Mouse (Mus musculus) liver, embryonic 13.5 days (tissue): ENCODE data around the gene Mettl23. TPM values are rescaled to one million over a fixed set of nuclear protein-coding genes. Genes with fewer than 3 reads are reported as not detected.
A peak's percentile ranks its signal among the peaks of the same experiment; 100 is the strongest.

Experiments
- ATAC-seq: fragments of 200-750 bp; cut with Nextera tagmentation; 2 replicates; pipeline ENCODE4 v1.8.0; 2017; ENCODE audit warnings: low read depth, mild to moderate bottlenecking, moderate number of reproducible peaks, moderate library complexity
- DNase-seq: peaks from one replicate; pipeline ENCODE4 v3.0.0; 2022
- H3K27ac ChIP-seq: fragments of 300-500 bp; sonication (generic); 2 replicates; pipeline ENCODE4 v1.5.1; 2015; ENCODE audit warnings: moderate library complexity, mild to moderate bottlenecking, inconsistent platforms
- H3K27me3 ChIP-seq: fragments of 300-500 bp; sonication (generic); 2 replicates; pipeline ENCODE4 v1.6.1; 2015; ENCODE audit warnings: mild to moderate bottlenecking, inconsistent platforms
- H3K36me3 ChIP-seq: fragments of 300-500 bp; sonication (generic); 2 replicates; pipeline ENCODE4 v1.6.1; 2015; ENCODE audit warnings: mild to moderate bottlenecking, inconsistent platforms
- H3K4me1 ChIP-seq: fragments of 300-500 bp; sonication (generic); replicated peaks from 2 replicates; pipeline ENCODE4 v1.6.1; 2015; ENCODE audit warnings: inconsistent platforms
- H3K4me2 ChIP-seq: fragments of 300-500 bp; sonication (generic); 2 replicates; pipeline ENCODE4 v1.6.1; 2015; ENCODE audit warnings: inconsistent platforms, mild to moderate bottlenecking, moderate library complexity
- H3K4me3 ChIP-seq: fragments of 300-500 bp; sonication (generic); replicated peaks from 2 replicates; pipeline ENCODE4 v1.5.1; 2015; ENCODE audit warnings: mild to moderate bottlenecking, inconsistent platforms
- H3K9ac ChIP-seq: fragments of 300-500 bp; sonication (generic); 2 replicates; pipeline ENCODE4 v1.6.1; 2015; ENCODE audit warnings: mild to moderate bottlenecking, inconsistent platforms
- H3K9me3 ChIP-seq: fragments of 300-500 bp; sonication (generic); replicated peaks from 2 replicates; pipeline ENCODE4 v1.6.1; 2016; ENCODE audit warnings: inconsistent platforms
- WGBS: fragments of 180-500 bp; shearing (Covaris S2); methylation state at CpG from one replicate; pipeline ENCODE4 v1.1.7; 2015; ENCODE audit not compliant: insufficient replicate concordance; 5-methylcytosine and 5-hydroxymethylcytosine counted together
- polyA plus RNA-seq: library from polyadenylated mRNA; unstranded; fragments of >200 nt; fragmentation: Nextera tagmentation; extraction: Ambion mirVana; gene quantifications from 2 replicates; pipeline ENCODE4 v1.2.1, GENCODE M21; 2015

Mettl23 gene
- polyA plus RNA-seq, 1 experiment from 2014 or later = 47.0 TPM

GRCm38 (mm10) chr11:116810528-116810927, 32.5 kb upstream of the Mettl23 start:
- Histone ChIP-seq H3K27ac (no peak overlapping the region), H3K27me3 (peaks cover 6% of the 10 kb centered on the region; the same call in 1 of the 2 replicates)

GRCm38 (mm10) chr11:116810983-116811901, 31.8 kb upstream of the Mettl23 start:
- ATAC-seq (peak; percentile 72), DNase-seq (no peak)
- Histone ChIP-seq H3K4me2 (peak overlapping the region; percentile 56), H3K4me3 (peak overlapping the region; percentile 32), H3K9ac (no peak overlapping the region), H3K9me3 (no peaks in the 10 kb centered on the region), H3K27ac (no peak overlapping the region), H3K27me3 (peaks cover 6% of the 10 kb centered on the region; the same call in 1 of the 2 replicates), H3K4me1 (peaks cover 19% of the 10 kb centered on the region), H3K36me3 (no peaks in the 10 kb centered on the region)
- WGBS = 16% methylated on average over 27 of the region's 32 CpGs

More at GRCm38 (mm10) chr11:116810528-116810927, 32.5 kb upstream of the Mettl23 start:
- H3K4me1 ChIP-seq = peaks cover 19% of the 10 kb centered on the region
- no peak overlapping the region for H3K4me3 ChIP-seq
- H3K9me3 ChIP-seq = no peaks in the 10 kb centered on the region
- H3K9ac ChIP-seq = no peak overlapping the region
- DNase-seq (no peak), ATAC-seq (no peak)
- no peaks in the 10 kb centered on the region for H3K36me3 ChIP-seq
- 66% methylated on average over 11 of the region's 11 CpGs for WGBS
- H3K4me2 ChIP-seq = no peak overlapping the region

- H3K9me3 ChIP-seq = no peaks in the 10 kb centered on the region
- peaks cover 6% of the 10 kb centered on the region; the same call in 1 of the 2 replicates for H3K27me3 ChIP-seq
- DNase-seq (no peak), ATAC-seq (no peak)
- H3K27ac ChIP-seq = no peak overlapping the region; the same call in 1 of the 2 replicates
- H3K4me2 ChIP-seq = no peak overlapping the region
- no peak overlapping the region for H3K4me3 ChIP-seq
- 72% methylated on average over 21 of the region's 21 CpGs for WGBS
- H3K4me1 ChIP-seq = peaks cover 22% of the 10 kb centered on the region
- no peaks in the 10 kb centered on the region for H3K36me3 ChIP-seq
- H3K9ac ChIP-seq = no peak overlapping the region
Observed at GRCm38 (mm10) chr11:116812793-116813529, 30.1 kb upstream of the Mettl23 start.

- Histone ChIP-seq H3K9me3 (no peaks in the 10 kb centered on the region), H3K4me3 (no peak overlapping the region), H3K36me3 (no peaks in the 10 kb centered on the region), H3K27me3 (peaks cover 6% of the 10 kb centered on the region; the same call in 1 of the 2 replicates), H3K27ac (0 out of 2 replicates have a peak overlapping the region, but pooled peaks have one; percentile 23), H3K9ac (no peak overlapping the region), H3K4me2 (no peak overlapping the region), H3K4me1 (peaks cover 22% of the 10 kb centered on the region)
- no peak for ATAC-seq
- no peak for DNase-seq
- 81% methylated on average over 13 of the region's 13 CpGs for WGBS
Observed at GRCm38 (mm10) chr11:116813610-116814009, 29.5 kb upstream of the Mettl23 start.

- Histone ChIP-seq H3K9ac (no peak overlapping the region), H3K4me2 (no peak overlapping the region), H3K27me3 (peaks cover 6% of the 10 kb centered on the region; the same call in 1 of the 2 replicates), H3K9me3 (no peaks in the 10 kb centered on the region), H3K36me3 (no peaks in the 10 kb centered on the region), H3K27ac (peak overlapping the region; percentile 23; the same call in 1 of the 2 replicates), H3K4me3 (no peak overlapping the region), H3K4me1 (peaks cover 22% of the 10 kb centered on the region)
- DNase-seq (no peak), ATAC-seq (no peak)
- WGBS = 47% methylated on average over 20 of the region's 20 CpGs
Observed at GRCm38 (mm10) chr11:116814076-116814883, 28.8 kb upstream of the Mettl23 start.

- Histone ChIP-seq H3K27me3 (peaks cover 5% of the 10 kb centered on the region; the same call in 1 of the 2 replicates), H3K9me3 (no peaks in the 10 kb centered on the region), H3K27ac (peak overlapping the region; percentile 23; the same call in 1 of the 2 replicates), H3K9ac (no peak overlapping the region), H3K4me3 (no peak overlapping the region), H3K4me1 (peaks cover 22% of the 10 kb centered on the region), H3K4me2 (no peak overlapping the region), H3K36me3 (no peaks in the 10 kb centered on the region)
- 44% methylated on average over 7 of the region's 7 CpGs for WGBS
- ATAC-seq (no peak), DNase-seq (no peak)
Observed at GRCm38 (mm10) chr11:116814884-116815415, 28.1 kb upstream of the Mettl23 start.

GRCm38 (mm10) chr11:116816769-116817168, 26.3 kb upstream of the Mettl23 start:
- Histone ChIP-seq H3K27me3 (peaks cover 2% of the 10 kb centered on the region; the same call in 1 of the 2 replicates), H3K36me3 (no peaks in the 10 kb centered on the region), H3K4me3 (no peak overlapping the region), H3K9me3 (no peaks in the 10 kb centered on the region), H3K4me1 (peaks cover 11% of the 10 kb centered on the region), H3K9ac (no peak overlapping the region), H3K27ac (no peak overlapping the region), H3K4me2 (no peak overlapping the region)
- DNase-seq (no peak), ATAC-seq (no peak)
- WGBS = 71% methylated on average over 5 of the region's 5 CpGs

GRCm38 (mm10) chr11:116817567-116817966, 25.5 kb upstream of the Mettl23 start:
- peaks cover 11% of the 10 kb centered on the region for H3K4me1 ChIP-seq
- H3K27me3 ChIP-seq = peaks cover 2% of the 10 kb centered on the region; the same call in 1 of the 2 replicates

GRCm38 (mm10) chr11:116818722-116819121, 24.4 kb upstream of the Mettl23 start:
- H3K4me1 ChIP-seq = peaks cover 11% of the 10 kb centered on the region
- H3K4me3 ChIP-seq = no peak overlapping the region
- H3K9ac ChIP-seq = no peak overlapping the region
- no peak overlapping the region for H3K4me2 ChIP-seq
- no peaks in the 10 kb centered on the region for H3K36me3 ChIP-seq
- no peak overlapping the region for H3K27ac ChIP-seq
- H3K9me3 ChIP-seq = no peaks in the 10 kb centered on the region
- WGBS = 54% methylated on average over 8 of the region's 8 CpGs
- ATAC-seq = no peak
- no peaks in the 10 kb centered on the region; the same call in 1 of the 2 replicates for H3K27me3 ChIP-seq
- no peak for DNase-seq

More at GRCm38 (mm10) chr11:116817567-116817966, 25.5 kb upstream of the Mettl23 start:
- no peak overlapping the region for H3K4me2 ChIP-seq
- WGBS = 76% methylated on average over 5 of the region's 5 CpGs
- H3K4me3 ChIP-seq = no peak overlapping the region
- H3K9ac ChIP-seq = no peak overlapping the region
- DNase-seq (no peak), ATAC-seq (no peak)
- H3K36me3 ChIP-seq = no peaks in the 10 kb centered on the region
- no peak overlapping the region for H3K27ac ChIP-seq
- no peaks in the 10 kb centered on the region for H3K9me3 ChIP-seq

- Histone ChIP-seq H3K27me3 (no peaks in the 10 kb centered on the region), H3K27ac (no peak overlapping the region), H3K9ac (no peak overlapping the region), H3K4me2 (no peak overlapping the region), H3K4me1 (peaks cover 3% of the 10 kb centered on the region), H3K9me3 (no peaks in the 10 kb centered on the region), H3K36me3 (no peaks in the 10 kb centered on the region), H3K4me3 (no peak overlapping the region)
- ATAC-seq (no peak), DNase-seq (no peak)
- 61% methylated on average over 5 of the region's 5 CpGs for WGBS
Observed at GRCm38 (mm10) chr11:116819932-116820593, 23.0 kb upstream of the Mettl23 start.
